Mouse (Mus musculus) stomach, embryonic 16.5 days (tissue): ENCODE measurements around the gene Ppp5c. TPM values are rescaled to one million over a fixed set of nuclear protein-coding genes. Genes with fewer than 3 reads are reported as not detected.

Experiments
- ATAC-seq: fragments of 200-750 bp; cut with Nextera tagmentation; 2 replicates; pipeline ENCODE4 v1.8.0; 2017; ENCODE audit warnings: moderate number of reproducible peaks, moderate TSS enrichment; ENCODE audit not compliant: insufficient read depth, low FRiP score
- H3K27ac ChIP-seq: fragments of 300-500 bp; sonication (generic); 2 replicates; pipeline ENCODE4 v1.5.1; 2014; ENCODE audit warnings: low read length
- H3K27me3 ChIP-seq: fragments of 300-500 bp; sonication (generic); 2 replicates; pipeline ENCODE4 v1.6.1; 2014; ENCODE audit warnings: low read length, control low read depth, mixed read lengths; ENCODE audit not compliant: control insufficient read depth, insufficient read depth
- H3K36me3 ChIP-seq: fragments of 300-500 bp; sonication (generic); 2 replicates; pipeline ENCODE4 v1.6.1; 2014; ENCODE audit warnings: low read length; ENCODE audit not compliant: control insufficient read depth, insufficient read depth
- H3K4me1 ChIP-seq: fragments of 300-500 bp; sonication (generic); 2 replicates; pipeline ENCODE4 v1.6.1; 2014; ENCODE audit warnings: low read length, control low read depth, mixed read lengths; ENCODE audit not compliant: control insufficient read depth, insufficient read depth
- H3K4me2 ChIP-seq: fragments of 300-500 bp; sonication (generic); 2 replicates; pipeline ENCODE4 v1.6.1; 2014; ENCODE audit warnings: low read depth, low read length, mixed read lengths
- H3K4me3 ChIP-seq: fragments of 300-500 bp; sonication (generic); replicated peaks from 2 replicates; pipeline ENCODE4 v1.5.1; 2014; ENCODE audit warnings: mild to moderate bottlenecking, low read length
- H3K9ac ChIP-seq: fragments of 300-500 bp; sonication (generic); 2 replicates; pipeline ENCODE4 v1.6.1; 2014; ENCODE audit warnings: low read length
- H3K9me3 ChIP-seq: fragments of 300-500 bp; sonication (generic); replicated peaks from 2 replicates; pipeline ENCODE4 v1.6.1; 2016; ENCODE audit warnings: low read length, control low read depth; ENCODE audit not compliant: control insufficient read depth
- WGBS: fragments of 180-500 bp; shearing (Covaris S2); extraction: QIAGEN DNeasy Blood & Tissue Kit; methylation state at CpG from one replicate; pipeline ENCODE4 v1.1.7; 2014; 5-methylcytosine and 5-hydroxymethylcytosine counted together
- polyA plus RNA-seq: library from polyadenylated mRNA; unstranded; fragments of >200 nt; fragmentation: Nextera tagmentation; extraction: Ambion mirVana; gene quantifications from 2 replicates; pipeline ENCODE4 v1.2.1, GENCODE M21; 2015

Ppp5c gene
- polyA plus RNA-seq, 1 experiment from 2014 or later = 87.9 TPM

DNA sequence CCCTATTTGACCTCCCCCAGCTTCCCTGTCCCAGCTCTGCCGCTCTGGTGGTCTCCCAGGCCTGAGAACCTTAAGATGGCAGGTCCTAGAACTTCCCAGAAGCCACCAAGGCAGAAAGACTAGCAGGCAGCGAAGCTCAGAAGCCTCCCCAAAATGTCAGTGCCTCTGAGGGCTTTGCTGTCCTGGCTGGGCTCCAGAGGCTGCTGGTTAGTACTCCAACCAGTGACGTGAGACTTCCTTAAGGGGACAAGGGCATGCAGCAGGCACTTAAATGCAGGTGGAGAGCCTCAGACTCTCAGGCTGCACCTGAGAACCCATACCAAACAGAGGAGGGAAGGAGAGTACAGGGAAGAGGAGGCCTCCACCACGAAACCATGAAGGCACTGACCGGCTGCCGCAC is 3.6 kb downstream of the Ppp5c start:
- WGBS = 67% methylated on average over 6 of the region's 6 CpGs
- Histone ChIP-seq H3K27ac (peak overlapping the region; percentile 87), H3K27me3 (no peaks in the 10 kb centered on the region), H3K36me3 (0 out of 2 replicates have a peak, but pooled peaks cover 10% of the 10 kb centered on the region), H3K9me3 (no peaks in the 10 kb centered on the region), H3K4me2 (peak overlapping the region; percentile 58; the same call in 1 of the 2 replicates), H3K9ac (peak overlapping the region; percentile 94), H3K4me3 (no peak overlapping the region), H3K4me1 (peaks cover 37% of the 10 kb centered on the region)
- no peak for ATAC-seq

DNA sequence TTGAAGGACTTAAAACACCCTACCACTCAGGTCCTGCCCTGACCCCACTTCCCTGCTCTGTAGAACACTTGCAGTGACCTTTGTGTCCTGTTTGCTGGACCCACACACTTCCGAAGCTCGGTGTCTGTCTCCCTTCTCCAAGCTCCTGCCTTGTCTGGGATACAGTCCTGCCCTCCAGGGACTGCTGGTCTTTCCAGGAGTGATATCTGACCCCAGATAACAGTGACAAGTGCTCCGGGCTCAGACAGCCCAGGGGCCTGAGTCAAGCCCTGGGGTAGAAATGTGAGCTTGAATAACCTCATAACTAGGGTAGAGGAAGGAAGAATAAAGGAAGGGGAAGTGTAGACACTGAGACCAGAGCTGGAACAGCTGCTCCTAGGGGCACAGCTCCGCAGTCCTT is 4.0 kb downstream of the Ppp5c start:
- Histone ChIP-seq H3K4me1 (peaks cover 37% of the 10 kb centered on the region), H3K36me3 (0 out of 2 replicates have a peak, but pooled peaks cover 10% of the 10 kb centered on the region), H3K9ac (peak overlapping the region; percentile 94), H3K4me3 (no peak overlapping the region), H3K4me2 (0 out of 2 replicates have a peak overlapping the region, but pooled peaks have one; percentile 58), H3K9me3 (no peaks in the 10 kb centered on the region), H3K27me3 (no peaks in the 10 kb centered on the region), H3K27ac (peak overlapping the region; percentile 87)
- ATAC-seq = no peak
- 63% methylated on average over 4 of the region's 4 CpGs for WGBS

- no peak overlapping the region for H3K4me2 ChIP-seq
- no peak for ATAC-seq
- no peaks in the 10 kb centered on the region for H3K27me3 ChIP-seq
- no peak overlapping the region for H3K27ac ChIP-seq
- peaks cover 49% of the 10 kb centered on the region for H3K4me1 ChIP-seq
- H3K9ac ChIP-seq = no peak overlapping the region
- WGBS = 95% methylated on average over 15 of the region's 15 CpGs
- H3K4me3 ChIP-seq = no peak overlapping the region
- H3K9me3 ChIP-seq = no peaks in the 10 kb centered on the region
- 0 out of 2 replicates have a peak, but pooled peaks cover 10% of the 10 kb centered on the region for H3K36me3 ChIP-seq
Observed at GRCm38 (mm10) chr7:17022176-17022575, 5.5 kb downstream of the Ppp5c start.

GRCm38 (mm10) chr7:17019426-17020166 is 8.1 kb downstream of the Ppp5c start:
- Histone ChIP-seq H3K4me2 (no peak overlapping the region), H3K27ac (no peak overlapping the region), H3K4me1 (peaks cover 31% of the 10 kb centered on the region), H3K36me3 (peaks cover 11% of the 10 kb centered on the region; the same call in 1 of the 2 replicates), H3K9ac (no peak overlapping the region), H3K9me3 (no peaks in the 10 kb centered on the region), H3K4me3 (no peak overlapping the region), H3K27me3 (no peaks in the 10 kb centered on the region)
- no peak for ATAC-seq
- WGBS = 83% methylated on average over 7 of the region's 7 CpGs

- no peak for ATAC-seq
- Histone ChIP-seq H3K4me3 (no peak overlapping the region), H3K27me3 (no peaks in the 10 kb centered on the region), H3K36me3 (peaks cover 23% of the 10 kb centered on the region; the same call in 1 of the 2 replicates), H3K4me2 (no peak overlapping the region), H3K27ac (peak overlapping the region; percentile 86), H3K4me1 (peaks cover 16% of the 10 kb centered on the region), H3K9me3 (no peaks in the 10 kb centered on the region), H3K9ac (peak overlapping the region; percentile 40; the same call in 1 of the 2 replicates)
- 74% methylated on average over 2 of the region's 2 CpGs for WGBS
Observed at GRCm38 (mm10) chr7:17017921-17018320, 9.8 kb downstream of the Ppp5c start.

- Histone ChIP-seq H3K27ac (peak overlapping the region; percentile 86), H3K36me3 (peaks cover 28% of the 10 kb centered on the region), H3K4me3 (no peak overlapping the region), H3K9me3 (no peaks in the 10 kb centered on the region), H3K9ac (no peak overlapping the region), H3K27me3 (no peaks in the 10 kb centered on the region), H3K4me1 (peaks cover 16% of the 10 kb centered on the region), H3K4me2 (no peak overlapping the region)
- peak; percentile 97 for ATAC-seq
- 36% methylated on average over 1 of the region's 1 CpGs for WGBS
Observed at GRCm38 (mm10) chr7:17017036-17017435, 10.7 kb downstream of the Ppp5c start.

DNA sequence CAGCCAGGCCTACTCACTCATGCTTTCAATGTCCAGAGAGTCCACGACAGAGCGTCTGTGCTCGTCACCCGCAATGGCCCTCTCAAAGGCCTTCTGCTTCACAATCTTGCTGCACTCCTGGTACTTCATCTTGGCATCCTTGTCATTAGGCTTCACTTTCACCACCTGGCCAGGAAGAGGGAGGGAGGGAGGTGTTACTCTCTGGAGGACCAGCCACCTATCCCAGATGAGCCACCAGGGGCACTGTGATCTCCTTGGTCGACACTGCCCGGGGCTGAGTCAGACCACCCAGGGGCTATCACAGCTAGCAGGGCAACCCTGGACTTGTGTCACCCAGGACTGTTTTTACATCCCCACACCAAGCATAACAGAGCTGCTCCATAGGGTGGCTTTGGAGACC is 12.3 kb downstream of the Ppp5c start:
- Histone ChIP-seq H3K27me3 (no peaks in the 10 kb centered on the region), H3K36me3 (peaks cover 32% of the 10 kb centered on the region), H3K4me2 (no peak overlapping the region), H3K4me1 (peaks cover 16% of the 10 kb centered on the region), H3K27ac (no peak overlapping the region), H3K4me3 (no peak overlapping the region), H3K9ac (no peak overlapping the region), H3K9me3 (no peaks in the 10 kb centered on the region)
- 82% methylated on average over 6 of the region's 6 CpGs for WGBS
- ATAC-seq = no peak

DNA sequence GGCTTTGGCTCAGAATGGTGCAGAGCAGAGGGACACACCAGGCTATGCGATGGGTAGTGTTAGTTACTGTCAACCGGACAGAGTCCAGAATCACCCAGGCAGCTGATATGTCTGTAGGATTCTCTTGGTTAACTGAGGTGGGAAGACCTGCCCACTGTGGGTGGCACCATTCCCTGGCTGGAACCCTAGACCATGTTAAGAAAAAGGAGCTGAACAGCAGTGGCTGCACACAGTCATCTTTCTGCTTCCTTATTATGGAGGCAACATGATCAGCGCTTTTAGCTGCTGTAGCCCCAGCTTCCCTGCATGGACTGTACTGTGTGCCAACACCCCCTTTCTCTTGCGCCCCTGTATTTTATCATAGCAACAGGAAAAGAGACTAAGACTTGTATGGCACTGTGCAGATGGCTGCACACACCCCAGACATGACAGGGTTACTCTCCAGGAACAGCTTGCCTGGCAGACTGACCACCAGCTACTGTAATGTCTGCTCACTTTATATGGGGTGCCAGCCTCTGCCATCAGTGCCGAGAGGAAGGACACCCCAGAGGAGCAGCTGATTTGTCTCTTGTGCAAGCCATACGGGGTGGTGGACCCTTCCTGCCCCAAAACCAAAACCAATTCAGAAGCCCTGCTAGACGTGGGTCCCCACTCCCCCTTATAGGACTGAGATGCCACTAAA is 15.7 kb downstream of the Ppp5c start:
- Histone ChIP-seq H3K9ac (no peak overlapping the region), H3K27me3 (no peaks in the 10 kb centered on the region), H3K4me1 (peaks cover 3% of the 10 kb centered on the region), H3K27ac (no peak overlapping the region), H3K9me3 (no peaks in the 10 kb centered on the region), H3K36me3 (peaks cover 43% of the 10 kb centered on the region), H3K4me3 (no peak overlapping the region), H3K4me2 (no peak overlapping the region)
- WGBS = 92% methylated on average over 7 of the region's 7 CpGs
- ATAC-seq = no peak

DNA sequence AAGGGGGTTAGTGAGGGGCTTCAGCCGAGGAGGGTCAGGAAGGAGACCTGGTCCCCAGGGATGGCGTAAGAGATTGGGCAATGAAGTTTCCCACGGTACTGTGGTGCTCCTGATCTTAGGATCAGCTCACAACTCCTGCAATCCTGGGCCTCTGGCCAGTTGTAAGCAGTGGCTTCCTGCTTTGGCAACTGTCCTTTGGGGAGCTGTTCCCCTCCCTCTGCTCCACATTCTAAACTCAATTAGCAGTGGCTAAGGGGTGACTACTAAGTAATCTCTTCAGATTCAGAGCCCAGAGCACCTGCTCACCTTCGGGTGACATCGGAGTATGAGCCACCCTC is 17.7 kb downstream of the Ppp5c start:
- no peak overlapping the region for H3K27ac ChIP-seq
- H3K9me3 ChIP-seq = no peaks in the 10 kb centered on the region
- no peak overlapping the region for H3K4me2 ChIP-seq
- H3K4me1 ChIP-seq = no peaks in the 10 kb centered on the region
- no peak overlapping the region for H3K4me3 ChIP-seq
- 90% methylated on average over 5 of the region's 5 CpGs for WGBS
- no peak overlapping the region for H3K9ac ChIP-seq
- ATAC-seq = no peak
- H3K27me3 ChIP-seq = no peaks in the 10 kb centered on the region
- H3K36me3 ChIP-seq = peaks cover 60% of the 10 kb centered on the region
